Mouse (Mus musculus) G1E-ER4 (cell line): ENCODE data around the gene Ppara. TPM values are rescaled to one million over a fixed set of nuclear protein-coding genes. Genes with fewer than 3 reads are reported as not detected.

Experiments
- GATA1 ChIP-seq: IDR thresholded peaks from one replicate; pipeline ENCODE4 v1.8.0; 2012; ENCODE audit warnings: low read length, inconsistent platforms
- polyA plus RNA-seq: library from polyadenylated mRNA; stranded (reverse); fragments of >175 nt; gene quantifications from 2 replicates; pipeline ENCODE4 v1.2.3, GENCODE M21; 2012

The Ppara gene
- polyA plus RNA-seq, result not detected in 2 replicates

GRCm38 (mm10) chr15:85734571-85735033, at the start of gene Ppara:
Gene Ppara (plus strand): TSS chr15:85734983.
- TF ChIP-seq GATA1, result no peak

DNA sequence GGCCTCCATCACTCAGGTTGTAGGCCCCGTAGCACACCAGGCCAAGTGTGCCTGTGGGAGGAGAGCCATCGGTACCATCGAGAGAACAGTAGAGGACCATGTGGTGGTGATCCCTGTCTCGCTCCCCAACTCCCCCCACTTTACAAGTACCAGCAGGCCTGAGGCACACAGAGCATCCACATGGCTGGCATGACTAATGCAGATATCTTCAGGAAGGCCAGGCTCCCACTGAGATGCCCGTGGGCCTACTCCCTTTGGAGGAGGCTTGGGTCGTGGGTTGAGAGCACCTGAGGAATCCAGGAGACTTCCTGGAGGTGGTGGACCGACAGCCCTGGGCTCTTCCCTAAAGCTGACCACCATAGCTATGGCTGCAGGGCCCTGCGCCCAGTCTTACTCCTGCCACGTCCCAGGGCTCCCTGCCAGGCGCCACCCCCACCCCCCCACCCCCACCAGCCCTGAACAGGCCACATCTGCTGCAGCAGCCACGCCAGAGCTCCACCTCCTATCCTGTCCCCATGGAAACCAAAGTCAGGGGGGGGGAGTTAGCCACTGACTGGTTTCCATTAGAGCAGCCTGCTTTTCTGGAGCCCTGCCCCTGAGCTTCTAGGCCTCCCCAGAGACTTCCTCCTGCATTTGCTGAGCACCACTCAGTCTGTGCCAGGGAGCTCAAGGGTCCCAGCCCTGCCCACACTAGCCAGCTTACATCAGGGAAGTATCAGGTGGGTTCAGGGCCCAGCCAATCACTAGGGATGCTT, 48.0 kb upstream of the Ppara start:
- no peak for TF ChIP-seq GATA1

- TF ChIP-seq GATA1, result no peak
Observed at GRCm38 (mm10) chr15:85687630-85688410, 47.0 kb upstream of the Ppara start.

DNA sequence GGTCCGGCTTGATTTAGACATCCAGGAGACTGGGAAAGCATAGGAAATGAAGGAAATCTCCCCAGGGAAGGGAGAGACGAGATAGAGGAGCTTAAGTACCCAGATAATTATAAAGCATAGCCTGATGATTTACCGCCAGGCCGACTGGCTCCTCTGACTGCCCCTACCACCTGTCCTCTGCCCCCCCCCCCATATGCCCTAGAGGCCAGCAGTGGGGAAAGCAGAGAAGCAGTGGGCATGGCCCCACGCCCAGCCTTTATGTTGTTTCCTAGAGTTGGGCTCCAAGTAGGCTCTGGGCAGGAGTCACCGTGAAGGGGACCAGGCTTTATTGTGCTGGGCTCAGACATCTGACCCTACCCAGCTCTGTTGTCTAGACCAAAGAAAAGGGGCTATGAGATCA, 46.0 kb upstream of the Ppara start:
- TF ChIP-seq GATA1, result no peak

DNA sequence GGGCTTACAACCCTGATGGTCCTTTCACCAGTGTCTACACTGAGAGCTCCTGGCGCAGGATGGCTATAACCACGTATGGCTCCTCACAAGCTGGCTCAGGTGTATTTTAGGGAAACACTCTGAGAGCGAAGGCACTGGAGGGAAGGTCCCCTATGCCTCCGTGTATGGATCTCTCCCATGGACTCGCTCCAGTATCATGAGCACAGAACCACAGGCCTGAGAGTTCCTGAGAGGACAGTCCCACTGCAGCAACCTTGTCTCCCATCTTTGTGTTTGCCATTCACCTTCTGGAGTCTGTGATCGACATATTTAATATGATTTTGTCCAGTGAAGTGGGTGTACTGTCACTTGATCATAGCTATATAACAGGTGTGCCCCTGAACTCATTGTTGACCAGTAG, 45.3 kb upstream of the Ppara start:
- no peak for TF ChIP-seq GATA1

- TF ChIP-seq GATA1, result no peak
Observed at GRCm38 (mm10) chr15:85690058-85690457, 44.7 kb upstream of the Ppara start.

DNA sequence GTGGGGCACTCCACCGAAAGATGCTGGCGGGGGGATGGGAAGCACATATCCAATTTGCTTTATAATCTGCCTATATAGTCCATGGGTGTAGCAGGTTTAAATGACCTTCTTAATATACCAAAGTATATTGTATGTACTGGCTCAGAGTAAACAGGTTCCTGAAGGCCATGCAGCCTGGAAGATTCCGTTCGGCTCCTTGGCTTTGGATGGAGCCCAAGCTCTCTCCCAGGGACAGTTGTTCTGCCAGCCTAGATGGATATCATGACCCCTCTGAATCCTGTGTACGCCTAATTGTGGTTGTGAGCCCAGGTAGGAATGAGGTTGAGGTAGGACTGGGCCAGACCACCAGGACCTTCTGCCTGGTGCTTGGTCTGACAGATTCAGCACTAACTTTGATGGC, 43.9 kb upstream of the Ppara start:
- no peak for TF ChIP-seq GATA1

DNA sequence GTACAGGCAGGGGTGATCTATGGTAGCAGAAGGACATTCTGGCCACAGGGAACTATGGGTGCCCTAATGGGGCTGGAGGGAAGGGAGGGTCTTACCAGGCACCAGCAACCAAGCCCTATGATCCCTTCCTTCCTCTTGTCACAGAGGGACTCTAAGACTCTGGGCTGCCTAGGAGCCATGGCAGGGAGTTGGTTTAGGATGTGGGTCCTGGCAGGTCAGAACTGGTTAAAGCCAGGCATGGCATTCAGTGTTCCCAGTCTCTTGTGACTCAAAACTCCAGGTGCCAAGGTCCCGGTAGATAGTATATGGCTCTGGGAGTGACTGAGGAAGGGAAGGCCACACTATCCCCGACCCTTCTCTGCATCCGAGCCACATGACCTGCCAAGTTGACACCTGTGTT, 41.7 kb upstream of the Ppara start:
- TF ChIP-seq GATA1, result no peak

DNA sequence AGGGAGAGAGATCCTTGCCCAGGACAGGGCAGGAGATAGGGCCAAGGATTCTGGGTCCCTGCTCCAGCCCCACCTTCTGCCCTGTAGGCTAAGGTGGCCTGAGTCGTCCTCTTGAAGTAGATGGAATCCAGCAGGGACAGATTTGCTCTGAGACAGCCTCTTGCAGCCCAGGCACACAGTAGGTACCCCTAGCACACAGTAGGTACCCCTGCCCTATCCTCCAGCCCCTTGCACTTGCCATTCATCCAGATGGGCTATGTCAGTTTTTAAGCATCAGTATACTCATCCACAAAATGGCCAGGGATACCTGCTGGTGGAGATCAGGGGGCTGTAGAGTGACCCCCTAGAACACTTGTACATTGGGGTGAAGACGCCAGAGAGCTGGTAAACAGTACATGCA, 41.0 kb upstream of the Ppara start:
- no peak for TF ChIP-seq GATA1

GRCm38 (mm10) chr15:85694379-85694778, 40.4 kb upstream of the Ppara start:
- TF ChIP-seq GATA1, result no peak

DNA sequence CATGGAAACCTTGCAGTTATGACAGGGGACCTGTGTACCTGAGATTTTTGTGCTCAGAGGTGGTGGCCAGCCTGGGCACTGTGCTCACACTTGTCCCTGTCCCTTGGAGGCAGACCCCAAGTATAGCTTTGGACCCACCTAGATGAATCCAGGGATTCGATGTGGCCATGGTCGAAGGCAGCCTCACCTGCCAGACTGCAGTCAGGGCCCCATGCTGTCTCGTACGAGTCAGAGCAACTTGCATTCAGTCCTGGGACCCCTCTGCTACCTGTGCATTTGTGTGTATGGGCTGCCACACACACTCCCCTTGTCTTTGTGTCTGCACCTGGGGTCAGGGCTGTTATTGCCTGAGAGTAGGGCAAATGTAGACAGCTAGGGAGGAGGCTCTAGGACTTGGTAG, 39.5 kb upstream of the Ppara start:
- no peak for TF ChIP-seq GATA1

GRCm38 (mm10) chr15:85698345-85699034, 36.3 kb upstream of the Ppara start:
- no peak for TF ChIP-seq GATA1

DNA sequence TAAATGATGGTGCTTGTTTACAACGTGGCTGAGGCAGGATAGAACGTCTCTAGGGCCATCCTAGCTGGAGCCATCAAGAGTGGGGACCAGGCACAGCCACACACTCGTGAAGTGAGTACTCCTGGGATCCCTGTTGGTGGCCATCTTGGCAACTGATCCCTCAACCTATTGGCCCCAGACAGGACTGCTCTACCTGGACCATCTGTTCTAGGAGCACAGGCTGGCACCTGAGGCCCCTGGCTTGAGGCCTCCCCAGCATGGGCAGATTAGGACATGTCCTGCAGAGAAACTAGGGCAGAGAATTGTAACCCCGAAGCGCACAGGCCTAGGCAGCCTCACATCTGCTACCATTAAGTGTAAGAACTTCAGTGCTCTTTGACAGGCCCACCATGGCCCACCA, 35.3 kb upstream of the Ppara start:
- TF ChIP-seq GATA1, result no peak

DNA sequence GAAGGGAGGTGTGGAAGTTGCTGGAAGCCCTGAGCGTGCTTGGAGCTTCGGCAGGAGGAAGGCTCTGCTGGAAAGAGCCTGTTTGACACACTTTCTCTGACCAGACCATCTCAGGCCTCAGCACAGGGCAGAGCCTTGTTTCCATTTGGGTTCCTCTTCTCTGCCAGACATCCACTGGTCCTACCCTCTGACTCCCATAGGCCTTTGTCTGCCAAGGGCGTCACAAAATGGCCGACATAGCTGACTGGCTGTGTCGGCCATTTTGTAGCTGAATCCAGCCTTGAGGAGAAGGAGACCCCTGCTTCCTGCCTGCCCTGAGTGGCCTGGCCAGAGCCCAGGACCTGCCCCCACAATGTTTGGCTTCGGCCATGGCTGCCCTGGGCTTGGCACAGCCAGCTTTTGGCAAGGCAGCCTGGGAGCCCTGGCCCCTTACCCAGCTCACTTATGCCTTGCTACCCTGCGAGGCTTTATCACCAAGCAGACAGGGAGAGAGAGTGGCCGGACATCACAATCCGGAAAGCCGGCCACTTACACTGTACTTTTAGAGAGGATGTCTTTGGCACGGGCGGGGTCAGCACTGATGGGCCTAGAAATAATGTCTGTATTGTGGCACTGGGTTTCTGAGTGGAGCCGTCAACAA, 34.8 kb upstream of the Ppara start:
- no peak for TF ChIP-seq GATA1

- TF ChIP-seq GATA1, result no peak
Observed at GRCm38 (mm10) chr15:85700716-85701115, 34.1 kb upstream of the Ppara start.
